Mouse (Mus musculus) megakaryocyte, embryonic 14.5 days (primary cell): ENCODE measurements at regions not wholly inside any gene's neighbourhood (a gene's known extent, or its start where the extent isn't known, plus 50 kb on each side); places are given as distances from the start of the nearest gene placed in this dataset.

Experiments used
- FLI1 ChIP-seq: IDR thresholded peaks from 2 replicates; pipeline ENCODE4 v1.6.1; 2012; ENCODE audit warnings: low read length, inconsistent platforms, mixed read lengths
- GATA1 ChIP-seq: IDR thresholded peaks from 3 replicates; pipeline ENCODE4 v1.6.1; 2012; ENCODE audit warnings: mixed read lengths, low read length, inconsistent platforms, borderline replicate concordance

DNA sequence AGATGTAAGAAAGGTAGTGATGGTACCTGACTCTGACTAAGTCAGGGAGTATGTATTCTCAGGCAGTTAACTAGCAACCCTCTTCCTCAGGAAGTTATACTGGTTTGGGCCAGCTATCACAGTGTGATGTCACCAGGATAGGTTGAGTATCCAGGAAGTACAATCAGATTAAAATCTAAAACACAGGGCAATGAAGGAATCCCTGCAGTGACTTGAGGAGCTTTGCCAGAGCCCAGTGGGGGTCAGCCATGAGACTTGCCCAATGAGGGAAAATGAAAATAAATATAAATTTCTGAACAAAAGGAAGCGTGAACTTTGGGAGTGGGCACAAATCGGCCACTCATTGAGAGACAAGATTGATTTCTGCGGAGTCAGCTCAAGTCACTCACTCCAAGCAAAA, 311.8 kb upstream of the Rgma start:
- TF ChIP-seq GATA1 (no peak), FLI1 (no peak)
